Mouse (Mus musculus) lung, embryonic 16.5 days (tissue): Measurements from ENCODE around the gene Ubxn11. TPM values are rescaled to one million over a fixed set of nuclear protein-coding genes. Genes with fewer than 3 reads are reported as not detected.

Experiments
- ATAC-seq: fragments of 200-750 bp; cut with Nextera tagmentation; 2 replicates; pipeline ENCODE4 v1.8.0; 2017; ENCODE audit warnings: low read depth, mild to moderate bottlenecking, moderate library complexity
- H3K27ac ChIP-seq: fragments of 300-500 bp; sonication (generic); 2 replicates; pipeline ENCODE4 v1.5.1; 2014; ENCODE audit warnings: mild to moderate bottlenecking, control low read depth, low read length
- H3K27me3 ChIP-seq: fragments of 300-500 bp; sonication (generic); 2 replicates; pipeline ENCODE4 v1.6.1; 2014; ENCODE audit warnings: low read depth, low read length, mixed read lengths; ENCODE audit not compliant: control insufficient read depth, insufficient read depth
- H3K36me3 ChIP-seq: fragments of 300-500 bp; sonication (generic); 2 replicates; pipeline ENCODE4 v1.6.1; 2014; ENCODE audit warnings: low read length; ENCODE audit not compliant: control insufficient read depth, insufficient read depth
- H3K4me1 ChIP-seq: fragments of 300-500 bp; sonication (generic); replicated peaks from 2 replicates; pipeline ENCODE4 v1.6.1; 2014; ENCODE audit warnings: low read length, mixed read lengths; ENCODE audit not compliant: control insufficient read depth, insufficient read depth
- H3K4me2 ChIP-seq: fragments of 300-500 bp; sonication (generic); 2 replicates; pipeline ENCODE4 v1.6.1; 2014; ENCODE audit warnings: low read depth, low read length, control low read depth
- H3K4me3 ChIP-seq: fragments of 300-500 bp; sonication (generic); 2 replicates; pipeline ENCODE4 v1.5.1; 2014; ENCODE audit warnings: mild to moderate bottlenecking, low read length, control low read depth
- H3K9ac ChIP-seq: fragments of 300-500 bp; sonication (generic); 2 replicates; pipeline ENCODE4 v1.6.1; 2014; ENCODE audit warnings: low read length, control low read depth
- H3K9me3 ChIP-seq: fragments of 300-500 bp; sonication (generic); 2 replicates; pipeline ENCODE4 v1.6.1; 2016; ENCODE audit warnings: low read length; ENCODE audit not compliant: control insufficient read depth
- WGBS: fragments of 180-500 bp; shearing (Covaris S2); extraction: QIAGEN DNeasy Blood & Tissue Kit; methylation state at CpG from one replicate; pipeline ENCODE4 v1.1.7; 2014; 5-methylcytosine and 5-hydroxymethylcytosine counted together
- polyA plus RNA-seq: library from polyadenylated mRNA; unstranded; fragments of >200 nt; fragmentation: Nextera tagmentation; extraction: Ambion mirVana; gene quantifications from 2 replicates; pipeline ENCODE4 v1.2.1, GENCODE M21; 2015

Gene Ubxn11
- polyA plus RNA-seq: 14.9 and 16.6 TPM in 2 replicates

GRCm38 (mm10) chr4:134101979-134102741 lies at the start of gene Ubxn11:
Ubxn11 (plus strand) TSS chr4:134102570.
- H3K9ac ChIP-seq: peak within 1 kb of the TSS; percentile 66
- H3K4me3 ChIP-seq: peak within 1 kb of the TSS; percentile 71
- peaks cover 6% of the 10 kb centered on the region; the same call in 1 of the 2 replicates for H3K4me1 ChIP-seq
- WGBS: 18% methylated on average over 34 of the region's 34 CpGs
- no peaks in the 10 kb centered on the region for H3K9me3 ChIP-seq
- H3K27me3 ChIP-seq: no peaks in the 10 kb centered on the region
- ATAC-seq: peak; percentile 98
- no peak within 1 kb of the TSS for H3K27ac ChIP-seq
- peak within 1 kb of the TSS; percentile 72 for H3K4me2 ChIP-seq
- no peaks in the 10 kb centered on the region for H3K36me3 ChIP-seq

GRCm38 (mm10) chr4:134053538-134053937 lies 48.8 kb upstream of the Ubxn11 start, which contains the start of gene Zfp683:
Zfp683 (plus strand) TSS chr4:134053838.
- H3K9ac ChIP-seq: no peak within 1 kb of the TSS
- no peak within 1 kb of the TSS for H3K4me2 ChIP-seq
- H3K4me1 ChIP-seq: peaks cover 4% of the 10 kb centered on the region
- no peak within 1 kb of the TSS for H3K4me3 ChIP-seq
- WGBS: 84% methylated on average over 3 of the region's 3 CpGs
- H3K36me3 ChIP-seq: no peaks in the 10 kb centered on the region
- H3K9me3 ChIP-seq: no peaks in the 10 kb centered on the region
- no peak within 1 kb of the TSS for H3K27ac ChIP-seq
- no peak for ATAC-seq
- no peaks in the 10 kb centered on the region for H3K27me3 ChIP-seq

- Histone ChIP-seq H3K4me1 (no peaks in the 10 kb centered on the region), H3K4me2 (peak overlapping the region; percentile 27), H3K9ac (no peak overlapping the region), H3K27ac (no peak overlapping the region), H3K27me3 (no peaks in the 10 kb centered on the region), H3K36me3 (no peaks in the 10 kb centered on the region), H3K9me3 (no peaks in the 10 kb centered on the region), H3K4me3 (peak overlapping the region; percentile 12; the same call in 1 of the 2 replicates)
- 21% methylated on average over 13 of the region's 14 CpGs for WGBS
- ATAC-seq: no peak
Observed at GRCm38 (mm10) chr4:134058166-134058715, 44.1 kb upstream of the Ubxn11 start.

GRCm38 (mm10) chr4:134058908-134059307 lies 43.5 kb upstream of the Ubxn11 start:
- Histone ChIP-seq H3K27me3 (no peaks in the 10 kb centered on the region), H3K36me3 (no peaks in the 10 kb centered on the region), H3K4me2 (no peak overlapping the region), H3K4me1 (no peaks in the 10 kb centered on the region), H3K9me3 (no peaks in the 10 kb centered on the region), H3K4me3 (no peak overlapping the region), H3K9ac (no peak overlapping the region), H3K27ac (no peak overlapping the region)
- no peak for ATAC-seq
- WGBS: 68% methylated on average over 6 of the region's 6 CpGs

GRCm38 (mm10) chr4:134060135-134060865 lies 42.1 kb upstream of the Ubxn11 start, which contains the start of gene Crybg2:
Crybg2 (plus strand) TSS chr4:134060815.
- Histone ChIP-seq H3K27ac (no peak within 1 kb of the TSS), H3K4me2 (0 out of 2 replicates have a peak within 1 kb of the TSS, but pooled peaks have one; percentile 5), H3K9me3 (no peaks in the 10 kb centered on the region), H3K4me1 (peaks cover 1% of the 10 kb centered on the region; the same call in 1 of the 2 replicates), H3K27me3 (no peaks in the 10 kb centered on the region), H3K9ac (no peak within 1 kb of the TSS; the same call in 1 of the 2 replicates), H3K36me3 (no peaks in the 10 kb centered on the region), H3K4me3 (no peak within 1 kb of the TSS)
- no peak for ATAC-seq
- WGBS: 43% methylated on average over 28 of the region's 28 CpGs

GRCm38 (mm10) chr4:134061166-134061830 lies 41.1 kb upstream of the Ubxn11 start:
- Histone ChIP-seq H3K27me3 (no peaks in the 10 kb centered on the region), H3K27ac (no peak overlapping the region), H3K36me3 (no peaks in the 10 kb centered on the region), H3K4me2 (no peak overlapping the region), H3K9ac (no peak overlapping the region; the same call in 1 of the 2 replicates), H3K9me3 (no peaks in the 10 kb centered on the region), H3K4me1 (peaks cover 2% of the 10 kb centered on the region; the same call in 1 of the 2 replicates), H3K4me3 (no peak overlapping the region)
- no peak for ATAC-seq
- WGBS: 51% methylated on average over 18 of the region's 18 CpGs

- Histone ChIP-seq H3K27ac (no peak overlapping the region), H3K27me3 (no peaks in the 10 kb centered on the region), H3K4me2 (no peak overlapping the region), H3K9ac (no peak overlapping the region), H3K4me1 (peaks cover 2% of the 10 kb centered on the region; the same call in 1 of the 2 replicates), H3K9me3 (no peaks in the 10 kb centered on the region), H3K4me3 (no peak overlapping the region), H3K36me3 (no peaks in the 10 kb centered on the region)
- 46% methylated on average over 8 of the region's 8 CpGs for WGBS
- peak; percentile 39; the same call in 1 of the 2 replicates for ATAC-seq
Observed at GRCm38 (mm10) chr4:134061944-134062446, 40.4 kb upstream of the Ubxn11 start.

- Histone ChIP-seq H3K4me1 (peaks cover 2% of the 10 kb centered on the region; the same call in 1 of the 2 replicates), H3K4me3 (no peak overlapping the region), H3K27me3 (no peaks in the 10 kb centered on the region), H3K36me3 (no peaks in the 10 kb centered on the region), H3K9me3 (no peaks in the 10 kb centered on the region), H3K27ac (no peak overlapping the region), H3K4me2 (no peak overlapping the region), H3K9ac (no peak overlapping the region)
- no peak for ATAC-seq
- WGBS: 49% methylated on average over 8 of the region's 8 CpGs
Observed at GRCm38 (mm10) chr4:134062561-134062960, 39.8 kb upstream of the Ubxn11 start.
